Mouse (Mus musculus): Measurements from ENCODE around the gene Atp6v0c. TPM values are rescaled to one million over a fixed set of nuclear protein-coding genes. Genes with fewer than 3 reads are reported as not detected.

The Atp6v0c gene
- polyA plus RNA-seq, 1 experiment, result 377 TPM

Other genes with a start within 250 kb of the Atp6v0c start
- not detected for gene Sbp, start 228.0 kb downstream of the Atp6v0c start, polyA plus RNA-seq (2012; fragmentation: generic; extraction: Trizol)
- not detected for gene Sbpl, start 214.4 kb downstream of the Atp6v0c start, polyA plus RNA-seq (2012; fragmentation: generic; extraction: Trizol)
- gene Prss30, start 189.1 kb downstream of the Atp6v0c start, polyA plus RNA-seq (2012; fragmentation: generic; extraction: Trizol), result 0.04 TPM
- 0.95 TPM for gene Prss22, start 171.6 kb downstream of the Atp6v0c start, polyA plus RNA-seq (2012; fragmentation: generic; extraction: Trizol)
- 0.16 TPM for gene Prss27, start 131.6 kb downstream of the Atp6v0c start, polyA plus RNA-seq (2012; fragmentation: generic; extraction: Trizol)
- gene Kctd5, start 96.2 kb downstream of the Atp6v0c start, polyA plus RNA-seq (2012; fragmentation: generic; extraction: Trizol), result 41.5 TPM
- 7.4 TPM for gene Pdpk1, start 18.8 kb downstream of the Atp6v0c start, polyA plus RNA-seq (2012; fragmentation: generic; extraction: Trizol)
- gene Amdhd2, start 5.9 kb downstream of the Atp6v0c start, polyA plus RNA-seq (2012; fragmentation: generic; extraction: Trizol), result 41.9 TPM
- gene Tbc1d24, start 35.9 kb upstream of the Atp6v0c start, polyA plus RNA-seq (2012; fragmentation: generic; extraction: Trizol), result 3.8 TPM
- 0.26 TPM for gene Ntn3, start 39.8 kb upstream of the Atp6v0c start, polyA plus RNA-seq (2012; fragmentation: generic; extraction: Trizol)
- 13.2 TPM for gene Tedc2, start 51.1 kb upstream of the Atp6v0c start, polyA plus RNA-seq (2012; fragmentation: generic; extraction: Trizol)
- gene Ccnf, start 81.8 kb upstream of the Atp6v0c start, polyA plus RNA-seq (2012; fragmentation: generic; extraction: Trizol), result 38.1 TPM
- gene Abca17, start 181.4 kb upstream of the Atp6v0c start, polyA plus RNA-seq (2012; fragmentation: generic; extraction: Trizol), result not detected
- gene Abca3, start 182.2 kb upstream of the Atp6v0c start, polyA plus RNA-seq (2012; fragmentation: generic; extraction: Trizol), result 0.66 TPM
- gene Rnps1, start 244.9 kb upstream of the Atp6v0c start, polyA plus RNA-seq (2012; fragmentation: generic; extraction: Trizol), result 99.0 TPM